Mouse (Mus musculus) C2C12 (cell line): ENCODE data around the gene Angpt4.

Experiments used
- CTCF ChIP-seq: IDR thresholded peaks from one replicate; pipeline ENCODE4 v1.5.1; 2011; ENCODE audit not compliant: control insufficient read depth, insufficient read depth, insufficient read length
- MYOG ChIP-seq: IDR thresholded peaks from one replicate; pipeline ENCODE4 v1.6.1; 2011; ENCODE audit not compliant: control insufficient read depth, insufficient read length; ENCODE audit errors: extremely low read depth
- USF1 ChIP-seq: IDR thresholded peaks from one replicate; pipeline ENCODE4 v1.6.1; 2011; ENCODE audit warnings: low read depth, mild to moderate bottlenecking, control low read depth, moderate library complexity

DNA sequence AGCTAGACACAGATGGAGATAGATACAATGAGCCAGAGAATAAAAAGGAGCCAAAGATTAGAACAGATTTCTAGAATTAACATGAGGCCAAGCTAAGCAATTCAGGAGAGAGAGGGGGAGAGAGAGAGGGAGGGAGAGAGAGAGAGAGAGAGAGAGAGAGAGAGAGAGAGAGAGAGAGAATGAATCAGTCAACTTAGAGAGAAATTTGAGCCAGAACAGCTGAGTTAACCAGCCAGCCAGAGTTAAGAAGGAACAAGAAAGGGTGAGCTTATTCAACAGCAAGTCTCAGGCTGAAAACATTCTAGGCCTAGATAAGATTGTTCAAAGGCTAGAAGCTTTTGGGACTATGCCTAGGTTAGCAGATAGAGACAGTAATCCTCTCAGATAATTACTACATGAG lies 71.5 kb downstream of the Angpt4 start:
- TF ChIP-seq MYOG: no peak
- TF ChIP-seq CTCF: no peak
- no peak for TF ChIP-seq USF1
